Mouse (Mus musculus) liver, postnatal 0 days (tissue): ENCODE results near the gene Dhdh.
A peak's percentile ranks its signal among the peaks of the same experiment; 100 is the strongest.

ENCODE experiments used
- CTCF ChIP-seq: sonication (generic); IDR thresholded peaks from 2 replicates; pipeline ENCODE4 v1.5.1; 2016; ENCODE audit warnings: antibody characterized with exemption, low read depth
- EP300 ChIP-seq: IDR thresholded peaks from 2 replicates; pipeline ENCODE4 v1.6.1; 2016; ENCODE audit warnings: antibody characterized with exemption, low read depth, mild to moderate bottlenecking

GRCm38 (mm10) chr7:45434203-45435015, 54.2 kb downstream of the Dhdh start, which contains the start of gene Gys1:
- TF ChIP-seq CTCF (peak; percentile 99), EP300 (peak; percentile 76)
